Comparison of ENCODE assay signal across 9 mouse cellular contexts in genomic region chrX:12126408-12127105, GRCm38 (mm10). TPM values are rescaled to one million over a fixed set of nuclear protein-coding genes. Genes with fewer than 3 reads are reported as not detected.
A peak's percentile ranks its signal among the peaks of the same experiment; 100 is the strongest.
DNase-seq lines count a peak whose midpoint lies in the region; ATAC-seq and TF ChIP-seq lines count a peak whose summit lies in the region.
"Had no signal": no experiment of that assay in that cellular context is flagged by ENCODE, and none has a peak within 500 bp of the region (broad histone marks: within the 10 kb centered on the region; RNA-seq: fewer than 3 reads in every experiment).

No protein-coding gene starts in this region.

- peak overlapping the region; percentile 57 for H3K4me3 ChIP-seq in kidney, embryonic 15.5 days (replicated peaks)
- H3K4me3 ChIP-seq in embryonic facial prominence, embryonic 11.5 days (ENCODE audit: low read depth, low read length) = peak overlapping the region; percentile 60
- peak overlapping the region; percentile 49 for H3K4me3 ChIP-seq in intestine, embryonic 14.5 days (ENCODE audit: low read depth, low read length)
- peak overlapping the region; percentile 28 for H3K4me3 ChIP-seq in myocyte

- TF ChIP-seq POLR2A in myocyte (IDR thresholded peaks at IDR 0.05; ENCODE audit: insufficient read length, low read depth) = no peak

- WGBS in kidney, embryonic 15.5 days = 6% methylated on average over 22 of the region's 22 CpGs
- WGBS in embryonic facial prominence, embryonic 11.5 days = 6% methylated on average over 22 of the region's 22 CpGs
- 15% methylated on average over 19 of the region's 22 CpGs for WGBS in intestine, embryonic 14.5 days

- H3K79me2 ChIP-seq in myocyte (ENCODE audit: control insufficient read depth, insufficient read depth) = peaks cover 3% of the 10 kb centered on the region

- no peak overlapping the region for H3ac ChIP-seq in myocyte (ENCODE audit: control insufficient read depth, insufficient read length)

- H3K4me2 ChIP-seq in kidney, embryonic 15.5 days = peak overlapping the region; percentile 66
- H3K4me2 ChIP-seq in embryonic facial prominence, embryonic 11.5 days (ENCODE audit: low read depth, low read length) = peak overlapping the region; percentile 63
- H3K4me2 ChIP-seq in intestine, embryonic 14.5 days (ENCODE audit: low read length) = peak overlapping the region; percentile 58
- H3K4me2 ChIP-seq in myocyte (ENCODE audit: low read depth) = no peak overlapping the region

- H3K36me3 ChIP-seq in kidney, embryonic 15.5 days = no peaks in the 10 kb centered on the region
- H3K36me3 ChIP-seq in embryonic facial prominence, embryonic 11.5 days (replicated peaks; ENCODE audit: control insufficient read depth, insufficient read depth, low read depth, low read length) = no peaks in the 10 kb centered on the region
- no peaks in the 10 kb centered on the region for H3K36me3 ChIP-seq in intestine, embryonic 14.5 days (ENCODE audit: control insufficient read depth, insufficient read depth, low read length)
- no peaks in the 10 kb centered on the region for H3K36me3 ChIP-seq in myocyte (ENCODE audit: control insufficient read depth, insufficient read depth)

- DNase-seq in kidney, postnatal 4 days = no peak
- peak; percentile 69 for DNase-seq in embryonic facial prominence, embryonic 11.5 days (ENCODE audit: low spot score)
- DNase-seq in intestine, embryonic 14.5 days (ENCODE audit: low spot score) = no peak
- no peak for DNase-seq in B cell, adult 2 months
- no peak for DNase-seq in adrenal gland, postnatal 10 days
- DNase-seq: thymus, postnatal 25 days had no signal

- peak overlapping the region; percentile 58; the same call in 1 of the 2 replicates for H3K9ac ChIP-seq in kidney, embryonic 15.5 days
- peak overlapping the region; percentile 78 for H3K9ac ChIP-seq in embryonic facial prominence, embryonic 11.5 days (replicated peaks; ENCODE audit: low read length)
- H3K9ac ChIP-seq in intestine, embryonic 14.5 days (ENCODE audit: low read length) = peak overlapping the region; percentile 65

- no peaks in the 10 kb centered on the region for H3K9me3 ChIP-seq in kidney, embryonic 15.5 days (replicated peaks)
- no peaks in the 10 kb centered on the region for H3K9me3 ChIP-seq in embryonic facial prominence, embryonic 11.5 days (replicated peaks; ENCODE audit: control insufficient read depth, low read length)
- no peaks in the 10 kb centered on the region for H3K9me3 ChIP-seq in intestine, embryonic 14.5 days (ENCODE audit: control insufficient read depth, low read length)

- peaks cover 85% of the 10 kb centered on the region for H3K27me3 ChIP-seq in kidney, embryonic 15.5 days
- peaks cover 40% of the 10 kb centered on the region for H3K27me3 ChIP-seq in embryonic facial prominence, embryonic 11.5 days (ENCODE audit: control insufficient read depth, insufficient read depth, low read length)
- H3K27me3 ChIP-seq in intestine, embryonic 14.5 days (replicated peaks; ENCODE audit: control insufficient read depth, insufficient read depth, low read length) = peaks cover 55% of the 10 kb centered on the region
- H3K27me3 ChIP-seq in myocyte (ENCODE audit: control insufficient read depth, insufficient read depth, insufficient read length) = no peaks in the 10 kb centered on the region

- no peak for ATAC-seq in kidney, embryonic 15.5 days (replicated peaks; ENCODE audit: low FRiP score)
- no peak for ATAC-seq in embryonic facial prominence, embryonic 11.5 days (replicated peaks; ENCODE audit: insufficient number of reproducible peaks, low FRiP score, low TSS enrichment, low read depth)
- no peak for ATAC-seq in intestine, embryonic 14.5 days (replicated peaks; ENCODE audit: low FRiP score, low TSS enrichment, low read depth)
- no peak for ATAC-seq in activated CD4-positive, CD25-positive, alpha-beta regulatory T cell, adult 4 months

- peaks cover 69% of the 10 kb centered on the region for H3K4me1 ChIP-seq in kidney, embryonic 15.5 days
- H3K4me1 ChIP-seq in embryonic facial prominence, embryonic 11.5 days (ENCODE audit: control insufficient read depth, insufficient read depth, low read length) = peaks cover 3% of the 10 kb centered on the region
- peaks cover 28% of the 10 kb centered on the region; the same call in 1 of the 2 replicates for H3K4me1 ChIP-seq in intestine, embryonic 14.5 days (replicated peaks; ENCODE audit: control insufficient read depth, insufficient read depth, low read length)

- peak overlapping the region; percentile 94 for H3K27ac ChIP-seq in kidney, embryonic 15.5 days
- peak overlapping the region; percentile 92 for H3K27ac ChIP-seq in embryonic facial prominence, embryonic 11.5 days (replicated peaks; ENCODE audit: low read depth, low read length)
- H3K27ac ChIP-seq in intestine, embryonic 14.5 days (ENCODE audit: low read depth) = no peak overlapping the region

TF ChIP-seq in myocyte, 11 proteins besides CTCF, POLR2A, EP300 and RAD21:
- TF ChIP-seq TCF3 (IDR thresholded peaks at IDR 0.05; ENCODE audit: insufficient read length, low read depth) = no peak
- no peak for TF ChIP-seq CEBPB (IDR thresholded peaks at IDR 0.05; ENCODE audit: insufficient read depth, poor library complexity, severe bottlenecking)

RNA-seq across cellular contexts. Expression of gene Bcor, which starts 33.6 kb away (rescaled TPM):
- polyA plus RNA-seq in kidney, embryonic 15.5 days (2015; fragmentation: Nextera tagmentation; extraction: Ambion mirVana) = 18.8 and 19.3 TPM in 2 replicates
- 26.9 TPM in 2 replicates for polyA plus RNA-seq in embryonic facial prominence, embryonic 11.5 days (2014; fragmentation: Nextera tagmentation; extraction: Ambion mirVana)
- 19.8 and 20.3 TPM in 2 replicates for polyA plus RNA-seq in intestine, embryonic 14.5 days (2014; fragmentation: Nextera tagmentation; extraction: Ambion mirVana)
- polyA plus RNA-seq in myocyte (2012; fragmentation: generic; extraction: Trizol) = 12.1 TPM
- 10 to 100 TPM; 21.6 to 23.6 TPM for polyA plus RNA-seq in activated CD4-positive, CD25-positive, alpha-beta regulatory T cell, adult 4 months (2017; shearing (Covaris generic))
- total RNA-seq in adrenal gland, postnatal 10 days (2021) = 10 to 100 TPM; 21.1 to 23.3 TPM
